Mouse (Mus musculus): ENCODE measurements at regions not wholly inside any gene's neighbourhood (a gene's known extent, or its start where the extent isn't known, plus 50 kb on each side); places are given as distances from the start of the nearest gene placed in this dataset.
"Not testable (repeated sequence)": the region's sequence is repeated elsewhere in the genome, so short reads cannot be mapped to it uniquely, and the experiment has no call there.

- DNase-seq (ENCODE audit: low spot score in 2 of 2): no peak
Measured at GRCm38 (mm10) chr14:102190786-102191185, 461.0 kb downstream of the Lmo7 start.

- no peak for DNase-seq (ENCODE audit: low spot score in 2 of 2)
Measured at GRCm38 (mm10) chr14:102181269-102181668, 451.5 kb downstream of the Lmo7 start.

GRCm38 (mm10) chr14:102171775-102172174 is 442.0 kb downstream of the Lmo7 start:
- DNase-seq (ENCODE audit: low spot score in 2 of 2): no peak

- no peak for DNase-seq (ENCODE audit: low spot score in 2 of 2)
Measured at GRCm38 (mm10) chr14:102161291-102162284, 431.8 kb downstream of the Lmo7 start.

- not testable (repeated sequence) for DNase-seq (ENCODE audit: low spot score in 2 of 2)
Measured at GRCm38 (mm10) chr14:102150410-102150809, 420.7 kb downstream of the Lmo7 start.

- DNase-seq (ENCODE audit: low spot score in 2 of 2): no peak
Measured at GRCm38 (mm10) chr14:102142720-102143119, 413.0 kb downstream of the Lmo7 start.

GRCm38 (mm10) chr14:102138936-102139335 is 409.2 kb downstream of the Lmo7 start:
- no peak for DNase-seq (ENCODE audit: low spot score in 2 of 2)

GRCm38 (mm10) chr14:102118166-102118565 is 388.4 kb downstream of the Lmo7 start:
- no peak for DNase-seq (ENCODE audit: low spot score in 2 of 2)

- DNase-seq (ENCODE audit: low spot score in 2 of 2): no peak
Measured at GRCm38 (mm10) chr14:102106165-102106564, 376.4 kb downstream of the Lmo7 start.

- DNase-seq (ENCODE audit: low spot score in 2 of 2): no peak
Measured at GRCm38 (mm10) chr14:102094105-102094504, 364.3 kb downstream of the Lmo7 start.

- no peak for DNase-seq (ENCODE audit: low spot score in 2 of 2)
Measured at GRCm38 (mm10) chr14:102092557-102092956, 362.8 kb downstream of the Lmo7 start.

GRCm38 (mm10) chr14:102048932-102049331 is 319.2 kb downstream of the Lmo7 start:
- no peak for DNase-seq (ENCODE audit: low spot score in 2 of 2)

- DNase-seq (ENCODE audit: low spot score in 2 of 2): no peak
Measured at GRCm38 (mm10) chr14:102048485-102048884, 318.7 kb downstream of the Lmo7 start.

- DNase-seq (ENCODE audit: low spot score in 2 of 2): no peak
Measured at GRCm38 (mm10) chr14:102038145-102038544, 308.4 kb downstream of the Lmo7 start.

- no peak for DNase-seq (ENCODE audit: low spot score in 2 of 2)
Measured at GRCm38 (mm10) chr14:102037487-102037886, 307.7 kb downstream of the Lmo7 start.

GRCm38 (mm10) chr14:102031047-102031903 is 301.5 kb downstream of the Lmo7 start:
- DNase-seq (ENCODE audit: low spot score in 2 of 2): no peak

GRCm38 (mm10) chr14:102024646-102025045 is 294.9 kb downstream of the Lmo7 start:
- no peak for DNase-seq (ENCODE audit: low spot score in 2 of 2)

- no peak for DNase-seq (ENCODE audit: low spot score in 2 of 2)
Measured at GRCm38 (mm10) chr14:102020161-102020605, 290.4 kb downstream of the Lmo7 start.

GRCm38 (mm10) chr14:102019320-102019719 is 289.6 kb downstream of the Lmo7 start:
- no peak for DNase-seq (ENCODE audit: low spot score in 2 of 2)

- DNase-seq (ENCODE audit: low spot score in 2 of 2): no peak
Measured at GRCm38 (mm10) chr14:102016572-102016971, 286.8 kb downstream of the Lmo7 start.

GRCm38 (mm10) chr14:102014976-102015603 is 285.3 kb downstream of the Lmo7 start:
- no peak for DNase-seq (ENCODE audit: low spot score in 2 of 2)

- no peak for DNase-seq (ENCODE audit: low spot score in 2 of 2)
Measured at GRCm38 (mm10) chr14:102013238-102013637, 283.5 kb downstream of the Lmo7 start.
